Mouse (Mus musculus) liver, postnatal 0 days (tissue): Measurements from ENCODE around the gene Tmem202. TPM values are rescaled to one million over a fixed set of nuclear protein-coding genes. Genes with fewer than 3 reads are reported as not detected.

ENCODE experiments used
- ATAC-seq: fragments of 200-750 bp; cut with Nextera tagmentation; 2 replicates; pipeline ENCODE4 v1.8.0; 2017; ENCODE audit warnings: mild to moderate bottlenecking, moderate library complexity
- DNase-seq: peaks from one replicate; pipeline ENCODE4 v3.0.0-alpha.2; 2016
- H3K27ac ChIP-seq: fragments of 300-500 bp; sonication (generic); 2 replicates; pipeline ENCODE4 v1.5.1; 2014; ENCODE audit warnings: antibody characterized with exemption, moderate library complexity, mild to moderate bottlenecking, low read depth
- H3K27me3 ChIP-seq: fragments of 300-500 bp; sonication (generic); 2 replicates; pipeline ENCODE4 v1.6.1; 2014; ENCODE audit warnings: low read length, control low read depth, mixed read lengths; ENCODE audit not compliant: insufficient read depth
- H3K36me3 ChIP-seq: fragments of 300-500 bp; sonication (generic); replicated peaks from 2 replicates; pipeline ENCODE4 v1.6.1; 2014; ENCODE audit warnings: mild to moderate bottlenecking, control low read depth, low read length, moderate library complexity, mixed read lengths; ENCODE audit not compliant: insufficient read depth
- H3K4me1 ChIP-seq: fragments of 300-500 bp; sonication (generic); 2 replicates; pipeline ENCODE4 v1.6.1; 2014; ENCODE audit warnings: antibody characterized with exemption, mild to moderate bottlenecking, control low read depth; ENCODE audit not compliant: insufficient read depth
- H3K4me2 ChIP-seq: fragments of 300-500 bp; sonication (generic); 2 replicates; pipeline ENCODE4 v1.6.1; 2014; ENCODE audit warnings: low read depth, mild to moderate bottlenecking, low read length, moderate library complexity, mixed read lengths
- H3K4me3 ChIP-seq: fragments of 300-500 bp; sonication (generic); 2 replicates; pipeline ENCODE4 v1.5.1; 2014; ENCODE audit warnings: low read depth, low read length
- H3K9ac ChIP-seq: fragments of 300-500 bp; sonication (generic); replicated peaks from 2 replicates; pipeline ENCODE4 v1.6.1; 2014; ENCODE audit warnings: mild to moderate bottlenecking, moderate library complexity
- H3K9me3 ChIP-seq: fragments of 300-500 bp; sonication (generic); 2 replicates; pipeline ENCODE4 v1.6.1; 2016; ENCODE audit warnings: mild to moderate bottlenecking, control low read depth, low read length, mixed read lengths
- CTCF ChIP-seq: sonication (generic); IDR thresholded peaks from 2 replicates; pipeline ENCODE4 v1.5.1; 2016; ENCODE audit warnings: antibody characterized with exemption, low read depth
- EP300 ChIP-seq: IDR thresholded peaks from 2 replicates; pipeline ENCODE4 v1.6.1; 2016; ENCODE audit warnings: antibody characterized with exemption, low read depth, mild to moderate bottlenecking
- WGBS: fragments of 180-500 bp; shearing (Covaris S2); extraction: QIAGEN DNeasy Blood & Tissue Kit; methylation state at CpG from one replicate; pipeline ENCODE4 v1.1.7; 2014; ENCODE audit not compliant: insufficient replicate concordance; 5-methylcytosine and 5-hydroxymethylcytosine counted together
- polyA plus RNA-seq: library from polyadenylated mRNA; unstranded; fragments of >200 nt; fragmentation: Nextera tagmentation; extraction: Ambion mirVana; gene quantifications from 2 replicates; pipeline ENCODE4 v1.2.1, GENCODE M21; 2015

Gene Tmem202
- polyA plus RNA-seq, 1 experiment from 2014 or later, result 0.19 TPM

DNA sequence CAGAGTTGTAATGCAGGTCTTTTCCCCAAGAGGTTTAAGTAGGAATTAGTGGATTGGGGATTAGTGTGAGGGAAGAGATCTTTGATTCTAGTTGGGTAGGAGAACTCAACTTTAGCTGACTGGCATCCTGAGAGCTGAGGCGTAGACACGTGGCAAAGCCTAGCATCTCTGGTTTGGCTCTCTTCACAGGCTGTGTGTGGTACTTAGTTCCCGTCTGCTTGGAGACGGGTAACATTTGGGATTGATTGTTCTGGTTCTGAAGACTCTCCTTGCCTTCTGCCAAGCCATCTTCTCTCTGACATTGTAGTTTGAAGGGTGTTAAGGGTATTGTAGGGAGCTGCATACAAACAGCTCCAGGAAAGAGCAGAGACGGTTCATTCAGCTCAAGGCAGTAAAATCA lies 13.0 kb upstream of the Tmem202 start:
- Histone ChIP-seq H3K27me3 (no peaks in the 10 kb centered on the region), H3K4me1 (peaks cover 12% of the 10 kb centered on the region), H3K36me3 (peaks cover 6% of the 10 kb centered on the region), H3K4me2 (no peak overlapping the region), H3K9me3 (no peaks in the 10 kb centered on the region), H3K4me3 (no peak overlapping the region), H3K9ac (no peak overlapping the region), H3K27ac (no peak overlapping the region)
- ATAC-seq, result no peak
- TF ChIP-seq EP300 (no peak), CTCF (no peak)
- WGBS, result 80% methylated on average over 5 of the region's 5 CpGs
- no peak for DNase-seq

DNA sequence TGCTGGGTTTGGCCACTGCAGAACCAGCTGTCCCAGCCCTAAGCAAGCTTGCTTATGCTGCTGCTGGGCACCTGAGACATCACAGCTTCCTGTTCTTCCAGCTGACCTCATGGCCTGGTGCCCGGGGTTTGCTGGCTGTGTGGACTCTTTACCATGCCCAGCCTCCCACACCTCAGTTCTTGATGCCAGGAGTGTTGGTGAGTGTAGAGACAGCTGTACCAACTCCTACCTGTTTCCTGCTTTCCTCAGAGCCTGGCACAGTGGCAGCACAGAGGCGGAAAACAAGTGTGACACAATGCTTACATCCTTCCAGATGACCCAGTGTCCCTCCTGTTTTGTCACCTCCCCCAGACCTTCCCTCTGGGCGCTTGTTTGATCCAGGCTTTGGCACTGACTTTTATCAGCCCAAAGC lies 12.0 kb upstream of the Tmem202 start:
- H3K4me2 ChIP-seq, result 0 out of 2 replicates have a peak overlapping the region, but pooled peaks have one; percentile 2
- peaks cover 17% of the 10 kb centered on the region for H3K4me1 ChIP-seq
- H3K9me3 ChIP-seq, result no peaks in the 10 kb centered on the region
- DNase-seq, result peak; percentile 20
- H3K9ac ChIP-seq, result no peak overlapping the region
- H3K4me3 ChIP-seq, result no peak overlapping the region
- H3K36me3 ChIP-seq, result peaks cover 6% of the 10 kb centered on the region
- no peaks in the 10 kb centered on the region for H3K27me3 ChIP-seq
- no peak for TF ChIP-seq CTCF
- TF ChIP-seq EP300, result no peak
- ATAC-seq, result no peak
- peak overlapping the region; percentile 44; the same call in 1 of the 2 replicates for H3K27ac ChIP-seq
- 63% methylated on average over 3 of the region's 3 CpGs for WGBS

DNA sequence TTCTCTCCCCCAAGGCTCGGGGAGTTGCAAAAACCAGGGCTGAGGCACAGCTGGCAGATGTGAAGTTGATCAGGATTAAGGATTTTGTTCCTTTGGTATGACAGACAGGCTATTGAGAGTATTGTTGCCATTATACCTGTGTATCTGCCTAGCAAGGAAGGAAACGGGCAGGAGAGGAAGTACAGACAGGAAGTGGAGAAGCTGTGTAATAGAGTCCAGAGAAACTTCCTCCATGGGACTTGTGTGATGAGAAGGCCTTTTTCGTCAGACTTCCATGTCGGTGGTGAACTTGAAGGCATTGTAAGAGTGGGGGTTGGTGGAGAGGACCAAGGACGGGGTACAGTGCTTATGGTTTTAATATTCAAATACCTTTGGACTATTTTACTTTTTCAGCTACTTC lies 11.4 kb upstream of the Tmem202 start:
- WGBS, result 40% methylated on average over 5 of the region's 5 CpGs
- DNase-seq (no peak), ATAC-seq (no peak)
- Histone ChIP-seq H3K9me3 (no peaks in the 10 kb centered on the region), H3K27me3 (no peaks in the 10 kb centered on the region), H3K4me3 (no peak overlapping the region), H3K36me3 (peaks cover 6% of the 10 kb centered on the region), H3K4me1 (peaks cover 17% of the 10 kb centered on the region), H3K27ac (peak overlapping the region; percentile 64), H3K9ac (no peak overlapping the region), H3K4me2 (0 out of 2 replicates have a peak overlapping the region, but pooled peaks have one; percentile 2)
- TF ChIP-seq CTCF (no peak), EP300 (no peak)

DNA sequence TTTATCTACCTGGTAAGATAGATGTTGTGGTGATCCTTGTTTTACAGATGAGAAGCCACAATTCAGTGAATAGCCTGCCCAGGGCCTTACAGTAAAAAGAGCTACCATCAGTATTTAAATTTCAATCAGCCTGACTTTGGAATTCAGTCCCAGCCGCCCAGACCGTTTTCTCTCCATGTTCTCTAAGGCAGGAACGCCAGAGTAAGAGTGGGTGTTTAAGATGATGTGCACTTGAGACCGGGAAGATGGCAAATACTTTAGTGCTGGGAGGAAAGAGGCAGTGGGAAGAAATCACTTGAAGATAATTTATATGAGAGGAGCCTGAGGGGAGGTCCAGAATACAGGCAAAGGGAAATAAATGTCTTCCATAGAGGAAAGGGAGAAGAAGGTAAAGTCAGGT lies 10.4 kb upstream of the Tmem202 start:
- ATAC-seq (no peak), DNase-seq (no peak)
- peaks cover 2% of the 10 kb centered on the region for H3K36me3 ChIP-seq
- H3K4me1 ChIP-seq, result peaks cover 17% of the 10 kb centered on the region
- H3K4me3 ChIP-seq, result no peak overlapping the region
- H3K27me3 ChIP-seq, result no peaks in the 10 kb centered on the region
- H3K9ac ChIP-seq, result no peak overlapping the region
- no peak overlapping the region for H3K4me2 ChIP-seq
- 77% methylated on average over 4 of the region's 4 CpGs for WGBS
- TF ChIP-seq CTCF, result no peak
- TF ChIP-seq EP300, result no peak
- H3K27ac ChIP-seq, result peak overlapping the region; percentile 64
- no peaks in the 10 kb centered on the region for H3K9me3 ChIP-seq

DNA sequence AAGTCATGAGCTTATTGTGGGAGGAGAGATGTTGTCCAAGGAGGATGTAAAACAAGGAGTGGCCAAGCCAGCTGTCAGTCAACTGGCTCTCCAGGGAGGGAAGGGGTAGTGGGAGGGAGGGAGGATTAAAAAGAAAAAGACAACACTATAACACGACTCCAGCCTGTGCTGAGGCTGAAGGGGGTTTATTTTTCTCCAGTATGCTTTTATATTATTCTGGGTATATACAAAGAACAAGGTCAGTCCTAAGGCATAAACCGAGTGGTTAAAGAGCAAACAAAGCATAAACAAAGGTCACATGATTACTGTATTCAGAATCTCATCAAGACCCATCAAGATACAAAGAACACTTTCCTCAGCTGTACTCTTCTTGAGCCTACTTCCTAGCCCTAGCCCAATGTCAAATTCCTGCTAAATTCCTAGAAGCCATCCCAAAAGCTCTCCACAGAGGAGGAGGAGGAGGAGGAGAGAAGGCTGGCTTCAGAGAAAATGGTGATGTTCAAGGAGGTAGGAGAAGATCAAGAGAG lies 9.4 kb upstream of the Tmem202 start:
- H3K9ac ChIP-seq, result no peak overlapping the region
- 62% methylated on average over 2 of the region's 2 CpGs for WGBS
- no peak for DNase-seq
- no peak overlapping the region for H3K4me3 ChIP-seq
- no peak for ATAC-seq
- no peaks in the 10 kb centered on the region; the same call in 1 of the 2 replicates for H3K36me3 ChIP-seq
- no peak overlapping the region for H3K4me2 ChIP-seq
- no peak for TF ChIP-seq CTCF
- TF ChIP-seq EP300, result no peak
- H3K27ac ChIP-seq, result no peak overlapping the region
- H3K27me3 ChIP-seq, result no peaks in the 10 kb centered on the region
- H3K4me1 ChIP-seq, result peaks cover 17% of the 10 kb centered on the region
- H3K9me3 ChIP-seq, result no peaks in the 10 kb centered on the region

DNA sequence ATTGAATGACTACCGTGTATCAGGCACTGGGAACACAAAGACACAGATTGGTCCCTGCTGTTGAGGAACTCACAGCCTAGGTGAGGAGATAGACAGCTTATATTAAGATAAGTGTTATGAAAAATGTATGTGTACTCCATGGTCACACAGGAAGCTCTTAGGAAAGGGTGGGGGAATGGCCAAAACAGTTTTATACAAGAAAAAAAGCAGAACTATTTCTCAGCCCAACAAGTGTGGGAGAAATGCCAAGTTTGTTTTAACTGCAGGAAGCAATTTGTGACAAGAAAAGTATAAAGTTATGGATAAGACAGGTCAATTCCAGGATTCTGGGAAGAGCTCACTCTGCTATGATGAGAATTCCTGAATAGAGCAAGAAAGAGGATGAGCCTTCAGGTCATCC lies 8.2 kb upstream of the Tmem202 start:
- Histone ChIP-seq H3K9me3 (no peaks in the 10 kb centered on the region), H3K27me3 (no peaks in the 10 kb centered on the region), H3K4me3 (no peak overlapping the region), H3K9ac (no peak overlapping the region), H3K36me3 (no peaks in the 10 kb centered on the region; the same call in 1 of the 2 replicates), H3K4me2 (no peak overlapping the region), H3K27ac (no peak overlapping the region; the same call in 1 of the 2 replicates), H3K4me1 (peaks cover 17% of the 10 kb centered on the region)
- WGBS, result 65% methylated on average over 1 of the region's 1 CpGs
- ATAC-seq, result no peak
- no peak for DNase-seq
- TF ChIP-seq CTCF, result no peak
- no peak for TF ChIP-seq EP300
